Mouse (Mus musculus) limb, embryonic 11.5 days (tissue): ENCODE results near the gene Tdo2. TPM values are rescaled to one million over a fixed set of nuclear protein-coding genes. Genes with fewer than 3 reads are reported as not detected.

Source experiments
- ATAC-seq: fragments of 200-750 bp; cut with Nextera tagmentation; 2 replicates; pipeline ENCODE4 v1.8.0; 2017; ENCODE audit warnings: low read depth; ENCODE audit not compliant: insufficient number of reproducible peaks, low FRiP score, low TSS enrichment
- DNase-seq: peaks from one replicate; pipeline ENCODE4 v3.0.0-alpha.2; 2015; ENCODE audit warnings: low spot score
- H3K27ac ChIP-seq: fragments of 300-500 bp; sonication (generic); replicated peaks from 2 replicates; pipeline ENCODE4 v1.5.1; 2014; ENCODE audit warnings: low read depth, mild to moderate bottlenecking, low read length
- H3K27me3 ChIP-seq: fragments of 300-500 bp; sonication (generic); 2 replicates; pipeline ENCODE4 v1.6.1; 2014; ENCODE audit warnings: mild to moderate bottlenecking, low read length, mixed read lengths; ENCODE audit not compliant: control insufficient read depth, insufficient read depth
- H3K36me3 ChIP-seq: fragments of 300-500 bp; sonication (generic); 2 replicates; pipeline ENCODE4 v1.6.1; 2014; ENCODE audit warnings: mild to moderate bottlenecking, low read length, moderate library complexity, mixed read lengths; ENCODE audit not compliant: control insufficient read depth, insufficient read depth
- H3K4me1 ChIP-seq: fragments of 300-500 bp; sonication (generic); 2 replicates; pipeline ENCODE4 v1.6.1; 2014; ENCODE audit warnings: low read length, mixed read lengths; ENCODE audit not compliant: control insufficient read depth, insufficient read depth
- H3K4me2 ChIP-seq: fragments of 300-500 bp; sonication (generic); 2 replicates; pipeline ENCODE4 v1.6.1; 2014; ENCODE audit warnings: low read depth, mild to moderate bottlenecking, moderate library complexity; ENCODE audit not compliant: severe bottlenecking
- H3K4me3 ChIP-seq: fragments of 300-500 bp; sonication (generic); 2 replicates; pipeline ENCODE4 v1.5.1; 2014; ENCODE audit warnings: low read depth, low read length
- H3K9ac ChIP-seq: fragments of 300-500 bp; sonication (generic); 2 replicates; pipeline ENCODE4 v1.6.1; 2014; ENCODE audit warnings: mild to moderate bottlenecking, low read length
- H3K9me3 ChIP-seq: fragments of 300-500 bp; sonication (generic); 2 replicates; pipeline ENCODE4 v1.6.1; 2016; ENCODE audit warnings: low read length; ENCODE audit not compliant: control insufficient read depth
- WGBS: fragments of 180-500 bp; shearing (Covaris S2); extraction: QIAGEN DNeasy Blood & Tissue Kit; methylation state at CpG from one replicate; pipeline ENCODE4 v1.1.7; 2014; 5-methylcytosine and 5-hydroxymethylcytosine counted together
- polyA plus RNA-seq: library from polyadenylated mRNA; unstranded; fragments of >200 nt; fragmentation: Nextera tagmentation; extraction: Ambion mirVana; gene quantifications from 2 replicates; pipeline ENCODE4 v1.2.1, GENCODE M21; 2014

Gene Tdo2
- polyA plus RNA-seq, 1 experiment from 2014 or later: 0.48 TPM

GRCm38 (mm10) chr3:81987628-81988027, 11.6 kb upstream of the Tdo2 start:
- Histone ChIP-seq H3K36me3 (no peaks in the 10 kb centered on the region), H3K4me1 (no peaks in the 10 kb centered on the region), H3K9ac (no peak overlapping the region), H3K9me3 (no peaks in the 10 kb centered on the region), H3K27me3 (no peaks in the 10 kb centered on the region), H3K27ac (no peak overlapping the region), H3K4me2 (no peak overlapping the region), H3K4me3 (no peak overlapping the region)
- DNase-seq: no peak
- WGBS: 94% methylated on average over 3 of the region's 3 CpGs
- ATAC-seq: no peak

- H3K9me3 ChIP-seq: no peaks in the 10 kb centered on the region
- 92% methylated on average over 2 of the region's 2 CpGs for WGBS
- no peak for ATAC-seq
Measured at GRCm38 (mm10) chr3:81986103-81986502, 10.1 kb upstream of the Tdo2 start.

GRCm38 (mm10) chr3:81985100-81985499, 9.1 kb upstream of the Tdo2 start:
- Histone ChIP-seq H3K27ac (no peak overlapping the region), H3K36me3 (no peaks in the 10 kb centered on the region), H3K27me3 (no peaks in the 10 kb centered on the region), H3K4me3 (no peak overlapping the region), H3K9ac (no peak overlapping the region), H3K9me3 (no peaks in the 10 kb centered on the region), H3K4me1 (no peaks in the 10 kb centered on the region), H3K4me2 (no peak overlapping the region)
- DNase-seq: no peak
- 57% methylated on average over 1 of the region's 1 CpGs for WGBS
- ATAC-seq: no peak

More at GRCm38 (mm10) chr3:81986103-81986502, 10.1 kb upstream of the Tdo2 start:
- Histone ChIP-seq H3K4me1 (no peaks in the 10 kb centered on the region), H3K36me3 (no peaks in the 10 kb centered on the region), H3K4me2 (no peak overlapping the region), H3K27ac (no peak overlapping the region), H3K9ac (no peak overlapping the region), H3K4me3 (no peak overlapping the region), H3K27me3 (no peaks in the 10 kb centered on the region)
- no peak for DNase-seq

- Histone ChIP-seq H3K36me3 (no peaks in the 10 kb centered on the region), H3K4me2 (no peak overlapping the region), H3K4me1 (no peaks in the 10 kb centered on the region), H3K27me3 (no peaks in the 10 kb centered on the region), H3K4me3 (no peak overlapping the region), H3K9ac (no peak overlapping the region), H3K27ac (no peak overlapping the region), H3K9me3 (no peaks in the 10 kb centered on the region)
- 87% methylated on average over 8 of the region's 8 CpGs for WGBS
- no peak for DNase-seq
- no peak for ATAC-seq
Measured at GRCm38 (mm10) chr3:81983120-81983895, 7.3 kb upstream of the Tdo2 start.

GRCm38 (mm10) chr3:81981990-81982389, 6.0 kb upstream of the Tdo2 start, which contains the start of gene Asic5:
Gene Asic5, plus strand, starts transcription at chr3:81982290.
- no peak within 1 kb of the TSS for H3K4me3 ChIP-seq
- H3K9me3 ChIP-seq: no peaks in the 10 kb centered on the region
- no peak for DNase-seq
- H3K36me3 ChIP-seq: no peaks in the 10 kb centered on the region
- H3K4me2 ChIP-seq: no peak within 1 kb of the TSS
- no peak for ATAC-seq
- WGBS: 89% methylated on average over 5 of the region's 5 CpGs
- no peaks in the 10 kb centered on the region for H3K27me3 ChIP-seq
- H3K4me1 ChIP-seq: no peaks in the 10 kb centered on the region
- no peak within 1 kb of the TSS for H3K9ac ChIP-seq
- no peak within 1 kb of the TSS for H3K27ac ChIP-seq

GRCm38 (mm10) chr3:81981576-81981975, 5.6 kb upstream of the Tdo2 start:
- no peaks in the 10 kb centered on the region for H3K9me3 ChIP-seq
- no peak overlapping the region for H3K27ac ChIP-seq
- no peaks in the 10 kb centered on the region for H3K36me3 ChIP-seq
- H3K4me3 ChIP-seq: no peak overlapping the region
- WGBS: 90% methylated on average over 5 of the region's 5 CpGs
- no peak overlapping the region for H3K9ac ChIP-seq
- H3K4me1 ChIP-seq: no peaks in the 10 kb centered on the region
- H3K4me2 ChIP-seq: no peak overlapping the region
- H3K27me3 ChIP-seq: no peaks in the 10 kb centered on the region
- no peak for ATAC-seq
- DNase-seq: no peak

GRCm38 (mm10) chr3:81975607-81976006, 395 bp downstream of the Tdo2 start:
- Histone ChIP-seq H3K4me2 (no peak overlapping the region), H3K4me1 (no peaks in the 10 kb centered on the region), H3K27ac (no peak overlapping the region), H3K4me3 (no peak overlapping the region), H3K36me3 (no peaks in the 10 kb centered on the region), H3K9me3 (no peaks in the 10 kb centered on the region), H3K9ac (no peak overlapping the region), H3K27me3 (no peaks in the 10 kb centered on the region)
- DNase-seq (no peak), ATAC-seq (no peak)
- 49% methylated on average over 4 of the region's 4 CpGs for WGBS

GRCm38 (mm10) chr3:81964596-81964995, 11.4 kb downstream of the Tdo2 start:
- Histone ChIP-seq H3K9me3 (no peaks in the 10 kb centered on the region), H3K36me3 (no peaks in the 10 kb centered on the region), H3K9ac (no peak overlapping the region), H3K27me3 (no peaks in the 10 kb centered on the region), H3K4me3 (no peak overlapping the region), H3K27ac (no peak overlapping the region), H3K4me2 (no peak overlapping the region), H3K4me1 (no peaks in the 10 kb centered on the region)
- 69% methylated on average over 3 of the region's 3 CpGs for WGBS
- no peak for DNase-seq
- ATAC-seq: no peak

GRCm38 (mm10) chr3:81963768-81964167, 12.2 kb downstream of the Tdo2 start:
- Histone ChIP-seq H3K27me3 (no peaks in the 10 kb centered on the region), H3K9me3 (no peaks in the 10 kb centered on the region), H3K36me3 (no peaks in the 10 kb centered on the region), H3K9ac (no peak overlapping the region), H3K4me1 (no peaks in the 10 kb centered on the region), H3K4me3 (no peak overlapping the region), H3K4me2 (no peak overlapping the region), H3K27ac (no peak overlapping the region)
- WGBS: 80% methylated on average over 5 of the region's 5 CpGs
- ATAC-seq (no peak), DNase-seq (no peak)
